Mouse (Mus musculus) heart, adult 2 months (tissue): ENCODE results near the gene Ift122.

Source experiments
- CTCF ChIP-seq: fragments of 200-600 bp; IDR thresholded peaks from 2 replicates; pipeline ENCODE4 v1.8.1; 2022; ENCODE audit warnings: antibody characterized with exemption, mild to moderate bottlenecking, moderate library complexity
- POLR2A ChIP-seq: fragments of 200-500 bp; IDR thresholded peaks from 2 replicates; pipeline ENCODE4 v1.6.1; 2011; ENCODE audit warnings: mild to moderate bottlenecking, low read depth, low read length, control low read depth; ENCODE audit not compliant: insufficient read depth

DNA sequence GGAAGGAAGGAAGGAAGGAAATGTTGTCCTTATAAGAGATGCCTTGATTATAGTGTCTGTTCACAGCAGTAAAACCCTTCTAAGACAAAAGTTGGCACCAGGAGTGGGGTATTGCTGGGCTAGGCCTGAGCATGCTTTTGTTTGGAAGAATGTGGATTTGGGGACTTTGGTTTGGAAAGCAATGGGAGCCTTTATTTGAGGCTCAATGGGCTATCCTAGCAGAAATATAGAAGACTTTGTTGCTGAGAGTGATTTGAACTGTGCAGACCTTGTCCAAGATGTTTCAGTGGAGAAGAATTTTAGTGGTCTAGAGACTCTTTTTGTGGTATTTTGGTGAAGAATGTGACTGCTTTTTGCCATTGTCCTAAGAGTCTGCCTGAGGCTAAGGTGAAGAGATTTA is 19.4 kb upstream of the Ift122 start:
- no peak for TF ChIP-seq POLR2A
- no peak for TF ChIP-seq CTCF
